Mouse (Mus musculus) forebrain, embryonic 13.5 days (tissue): ENCODE data around the gene Hrct1. TPM values are rescaled to one million over a fixed set of nuclear protein-coding genes. Genes with fewer than 3 reads are reported as not detected.

ENCODE experiments used
- ATAC-seq: fragments of 200-750 bp; cut with Nextera tagmentation; 2 replicates; pipeline ENCODE4 v1.8.0; 2017
- H3K27ac ChIP-seq: fragments of 300-500 bp; sonication (generic); 2 replicates; pipeline ENCODE4 v1.5.1; 2015; ENCODE audit warnings: inconsistent platforms, mild to moderate bottlenecking, moderate library complexity
- H3K27me3 ChIP-seq: fragments of 300-500 bp; sonication (generic); 2 replicates; pipeline ENCODE4 v1.6.1; 2015; ENCODE audit warnings: mild to moderate bottlenecking, inconsistent platforms
- H3K36me3 ChIP-seq: fragments of 300-500 bp; sonication (generic); 2 replicates; pipeline ENCODE4 v1.6.1; 2015; ENCODE audit warnings: mild to moderate bottlenecking, inconsistent platforms; ENCODE audit not compliant: poor library complexity, severe bottlenecking
- H3K4me1 ChIP-seq: fragments of 300-500 bp; sonication (generic); 2 replicates; pipeline ENCODE4 v1.6.1; 2015; ENCODE audit warnings: inconsistent platforms
- H3K4me2 ChIP-seq: fragments of 300-500 bp; sonication (generic); 2 replicates; pipeline ENCODE4 v1.6.1; 2015; ENCODE audit warnings: inconsistent platforms, mild to moderate bottlenecking, moderate library complexity
- H3K4me3 ChIP-seq: fragments of 300-500 bp; sonication (generic); 2 replicates; pipeline ENCODE4 v1.5.1; 2015; ENCODE audit warnings: mild to moderate bottlenecking, inconsistent platforms
- H3K9ac ChIP-seq: fragments of 300-500 bp; sonication (generic); 2 replicates; pipeline ENCODE4 v1.6.1; 2015; ENCODE audit warnings: mild to moderate bottlenecking, inconsistent platforms
- H3K9me3 ChIP-seq: fragments of 300-500 bp; sonication (generic); replicated peaks from 2 replicates; pipeline ENCODE4 v1.6.1; 2016; ENCODE audit warnings: inconsistent platforms
- WGBS: fragments of 180-500 bp; shearing (Covaris S2); methylation state at CpG from one replicate; pipeline ENCODE4 v1.1.7; 2015; 5-methylcytosine and 5-hydroxymethylcytosine counted together
- polyA plus RNA-seq: library from polyadenylated mRNA; unstranded; fragments of >200 nt; fragmentation: Nextera tagmentation; extraction: Ambion mirVana; gene quantifications from 2 replicates; pipeline ENCODE4 v1.2.1, GENCODE M21; 2015

The Hrct1 gene
- polyA plus RNA-seq, 1 experiment from 2014 or later = 0.30 TPM

GRCm38 (mm10) chr4:43760460-43760859 lies 33.5 kb downstream of the Hrct1 start:
- no peak overlapping the region for H3K9ac ChIP-seq
- no peak overlapping the region for H3K4me2 ChIP-seq
- no peaks in the 10 kb centered on the region for H3K4me1 ChIP-seq
- H3K27ac ChIP-seq = no peak overlapping the region
- H3K4me3 ChIP-seq = no peak overlapping the region
- H3K9me3 ChIP-seq = no peaks in the 10 kb centered on the region; the same call in 1 of the 2 replicates
- no peaks in the 10 kb centered on the region for H3K27me3 ChIP-seq
- no peak for ATAC-seq
- 78% methylated on average over 10 of the region's 10 CpGs for WGBS
- no peaks in the 10 kb centered on the region for H3K36me3 ChIP-seq

DNA sequence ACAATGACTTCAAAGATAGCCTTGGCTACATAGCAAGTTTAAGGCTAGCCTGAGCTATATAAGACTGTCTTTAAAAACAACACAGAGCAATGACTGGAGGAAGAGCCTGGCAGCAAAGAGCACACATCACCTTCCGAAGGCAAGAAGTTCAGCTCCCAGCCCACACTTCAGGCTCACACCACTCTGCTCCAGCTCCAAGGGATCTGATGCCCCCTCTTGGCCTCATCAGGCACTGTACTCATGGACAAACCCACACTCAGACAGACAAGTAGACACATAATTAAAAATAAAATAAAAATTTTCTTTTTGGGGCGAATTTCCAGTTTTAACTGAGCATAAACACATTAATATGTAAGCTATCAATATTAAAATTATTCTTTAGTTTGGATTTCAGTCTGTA lies 34.3 kb downstream of the Hrct1 start:
- no peaks in the 10 kb centered on the region for H3K36me3 ChIP-seq
- ATAC-seq = no peak
- no peaks in the 10 kb centered on the region for H3K4me1 ChIP-seq
- no peak overlapping the region for H3K9ac ChIP-seq
- no peak overlapping the region for H3K4me2 ChIP-seq
- H3K27ac ChIP-seq = no peak overlapping the region
- no peak overlapping the region for H3K4me3 ChIP-seq
- 72% methylated on average over 2 of the region's 2 CpGs for WGBS
- H3K9me3 ChIP-seq = no peaks in the 10 kb centered on the region; the same call in 1 of the 2 replicates
- H3K27me3 ChIP-seq = no peaks in the 10 kb centered on the region

GRCm38 (mm10) chr4:43763410-43763809 lies 36.4 kb downstream of the Hrct1 start:
- Histone ChIP-seq H3K4me1 (no peaks in the 10 kb centered on the region), H3K4me3 (no peak overlapping the region), H3K9me3 (no peaks in the 10 kb centered on the region; the same call in 1 of the 2 replicates), H3K27ac (no peak overlapping the region), H3K9ac (no peak overlapping the region), H3K4me2 (no peak overlapping the region), H3K36me3 (no peaks in the 10 kb centered on the region), H3K27me3 (no peaks in the 10 kb centered on the region)
- 27% methylated on average over 7 of the region's 7 CpGs for WGBS
- no peak for ATAC-seq

DNA sequence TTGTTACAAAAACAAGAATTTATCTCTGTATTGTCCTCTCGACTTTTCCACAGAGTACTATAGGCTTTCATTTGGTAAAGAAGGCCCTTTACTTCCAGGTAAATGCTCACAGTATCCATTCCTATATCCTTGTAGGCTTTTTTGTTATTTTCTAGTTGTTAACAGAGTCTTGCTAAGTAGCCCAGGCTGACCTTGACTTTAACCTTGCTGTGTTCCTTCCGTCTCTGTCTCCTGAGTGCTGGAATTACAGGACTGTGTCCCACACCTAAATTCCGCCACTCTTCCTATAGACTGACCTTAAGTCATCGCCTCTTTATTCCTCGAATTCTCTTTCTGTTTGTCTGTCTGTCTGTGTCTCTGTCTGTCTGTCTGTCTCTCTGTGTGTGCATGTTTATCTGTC lies 41.4 kb downstream of the Hrct1 start:
- H3K4me2 ChIP-seq = no peak overlapping the region
- H3K9ac ChIP-seq = no peak overlapping the region
- no peak overlapping the region for H3K27ac ChIP-seq
- no peaks in the 10 kb centered on the region; the same call in 1 of the 2 replicates for H3K9me3 ChIP-seq
- no peak overlapping the region for H3K4me3 ChIP-seq
- no peaks in the 10 kb centered on the region for H3K4me1 ChIP-seq
- ATAC-seq = no peak
- WGBS = 88% methylated on average over 5 of the region's 5 CpGs
- H3K36me3 ChIP-seq = no peaks in the 10 kb centered on the region
- no peaks in the 10 kb centered on the region for H3K27me3 ChIP-seq

DNA sequence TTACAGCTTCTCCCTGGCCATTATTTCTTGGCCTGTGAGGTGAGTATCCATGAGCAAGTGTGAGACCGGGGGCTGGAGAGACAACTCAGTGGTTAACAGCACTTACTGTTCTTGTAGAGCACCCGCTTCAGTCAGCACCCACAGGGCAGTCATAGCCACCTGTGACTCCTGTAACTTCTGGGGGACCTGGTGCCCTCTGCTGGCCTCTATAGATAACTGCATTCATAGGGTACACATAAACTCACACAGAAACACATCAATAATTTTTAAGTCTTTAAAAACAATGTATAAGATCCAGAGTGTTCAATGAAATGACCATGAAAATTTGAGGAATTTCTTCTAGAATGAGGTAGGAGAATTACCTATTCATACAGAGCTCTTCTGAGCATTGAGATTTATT lies 42.4 kb downstream of the Hrct1 start:
- no peak for ATAC-seq
- H3K4me1 ChIP-seq = no peaks in the 10 kb centered on the region
- no peak overlapping the region for H3K9ac ChIP-seq
- H3K27ac ChIP-seq = no peak overlapping the region
- WGBS = 92% methylated on average over 2 of the region's 2 CpGs
- no peaks in the 10 kb centered on the region for H3K36me3 ChIP-seq
- no peaks in the 10 kb centered on the region; the same call in 1 of the 2 replicates for H3K9me3 ChIP-seq
- H3K4me2 ChIP-seq = no peak overlapping the region
- no peak overlapping the region for H3K4me3 ChIP-seq
- H3K27me3 ChIP-seq = no peaks in the 10 kb centered on the region

DNA sequence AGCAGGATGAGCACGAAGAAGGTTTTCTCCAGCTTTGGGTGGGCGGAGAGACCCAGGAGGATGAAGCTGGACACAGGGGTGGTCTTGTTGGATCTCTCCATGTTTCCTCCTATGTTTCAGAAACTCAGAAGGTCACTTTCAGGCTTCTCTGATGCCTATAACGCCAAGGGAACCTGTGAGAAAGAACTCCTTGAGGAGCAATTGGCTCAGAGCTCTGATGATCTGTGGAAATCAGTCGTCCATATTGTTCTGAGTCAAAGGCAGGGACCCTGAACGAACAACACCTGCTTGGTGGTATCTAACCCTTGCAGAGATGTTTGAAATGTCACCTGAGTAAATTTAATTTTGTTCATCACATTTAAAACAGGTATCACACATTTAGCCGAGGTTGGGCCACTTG lies 43.9 kb downstream of the Hrct1 start, which contains the start of gene Olfr159:
Gene Olfr159, minus strand, starts transcription at position 101 of the 400 bp plus-strand sequence.
- Histone ChIP-seq H3K36me3 (no peaks in the 10 kb centered on the region), H3K27me3 (no peaks in the 10 kb centered on the region), H3K9ac (no peak within 1 kb of the TSS), H3K9me3 (no peaks in the 10 kb centered on the region), H3K4me1 (no peaks in the 10 kb centered on the region), H3K27ac (no peak within 1 kb of the TSS), H3K4me2 (no peak within 1 kb of the TSS), H3K4me3 (no peak within 1 kb of the TSS)
- no peak for ATAC-seq
- WGBS = 89% methylated on average over 6 of the region's 6 CpGs

DNA sequence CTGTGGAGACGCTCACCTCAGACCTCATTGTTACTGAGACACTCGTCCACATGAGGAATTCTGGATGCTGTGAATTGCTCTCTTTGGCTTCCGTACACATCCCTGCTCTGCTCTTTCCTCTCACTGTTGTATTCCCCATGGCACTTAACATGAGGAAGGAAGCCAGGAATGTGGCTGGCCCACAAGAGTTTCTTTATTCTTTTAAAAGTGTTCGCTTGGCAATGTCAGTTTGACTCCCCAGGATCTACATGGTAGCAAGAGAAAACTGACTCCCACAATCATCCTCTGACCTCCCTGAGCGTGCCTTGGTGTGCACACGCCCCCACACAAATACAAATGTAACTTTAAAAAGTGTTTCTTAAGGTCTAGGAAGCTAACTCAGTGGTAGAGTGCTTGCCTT lies 44.6 kb downstream of the Hrct1 start:
- H3K9me3 ChIP-seq = no peaks in the 10 kb centered on the region
- no peak overlapping the region for H3K4me3 ChIP-seq
- 69% methylated on average over 6 of the region's 6 CpGs for WGBS

DNA sequence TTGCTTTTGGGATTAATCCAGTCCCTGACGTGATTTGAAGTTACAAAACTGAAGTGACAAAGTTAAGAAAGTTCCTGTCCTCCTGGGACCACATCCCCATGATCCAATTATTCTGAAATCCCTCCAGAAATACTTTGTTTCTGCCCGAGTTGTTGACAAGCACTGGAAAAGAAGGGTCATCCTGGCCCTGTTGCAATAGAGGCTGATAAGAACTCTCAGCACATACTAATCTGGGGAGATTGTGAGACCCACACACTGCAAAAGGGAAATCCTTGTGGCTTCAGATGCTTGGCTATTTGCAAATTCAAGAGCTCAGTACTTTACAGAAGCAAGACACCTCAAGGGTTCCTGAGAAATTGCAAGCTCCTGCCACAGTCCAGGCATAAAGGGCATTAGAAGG lies 45.3 kb downstream of the Hrct1 start:
- no peak overlapping the region for H3K4me2 ChIP-seq
- H3K9ac ChIP-seq = no peak overlapping the region
- H3K4me3 ChIP-seq = no peak overlapping the region
- no peaks in the 10 kb centered on the region for H3K36me3 ChIP-seq
- no peak for ATAC-seq
- no peaks in the 10 kb centered on the region for H3K4me1 ChIP-seq
- H3K27ac ChIP-seq = no peak overlapping the region
- H3K9me3 ChIP-seq = no peaks in the 10 kb centered on the region
- WGBS = 30% methylated on average over 2 of the region's 2 CpGs
- no peaks in the 10 kb centered on the region for H3K27me3 ChIP-seq

More for the DNA sequence above, 44.6 kb downstream of the Hrct1 start:
- Histone ChIP-seq H3K27me3 (no peaks in the 10 kb centered on the region), H3K9ac (no peak overlapping the region), H3K4me1 (no peaks in the 10 kb centered on the region), H3K36me3 (no peaks in the 10 kb centered on the region), H3K27ac (no peak overlapping the region), H3K4me2 (no peak overlapping the region)
- ATAC-seq = no peak

Other genes with a start within 250 kb of the Hrct1 start
- not detected in 2 replicates for gene Sit1, start 243.5 kb upstream of the Hrct1 start, polyA plus RNA-seq
- gene Ccdc107, start 234.3 kb upstream of the Hrct1 start, polyA plus RNA-seq = 51.1 and 52.0 TPM in 2 replicates
- 38.2 and 40.3 TPM in 2 replicates for gene Arhgef39, start 227.5 kb upstream of the Hrct1 start, polyA plus RNA-seq
- gene Car9, start 220.2 kb upstream of the Hrct1 start, polyA plus RNA-seq = 0.40 and 0.80 TPM in 2 replicates
- 11.4 and 12.2 TPM in 2 replicates for gene Tpm2, start 203.4 kb upstream of the Hrct1 start, polyA plus RNA-seq
- gene Creb3, start 164.9 kb upstream of the Hrct1 start, polyA plus RNA-seq = 61.8 and 65.1 TPM in 2 replicates
- 48.0 and 54.7 TPM in 2 replicates for gene Tln1, start 164.5 kb upstream of the Hrct1 start, polyA plus RNA-seq
- 27.5 and 27.9 TPM in 2 replicates for gene Rgp1, start 148.5 kb upstream of the Hrct1 start, polyA plus RNA-seq
- gene Gba2, start 148.3 kb upstream of the Hrct1 start, polyA plus RNA-seq = 44.5 and 47.4 TPM in 2 replicates
- gene Msmp, start 142.7 kb upstream of the Hrct1 start, polyA plus RNA-seq = 0.65 and 1.8 TPM in 2 replicates
- 9.1 and 10.7 TPM in 2 replicates for gene Npr2, start 95.3 kb upstream of the Hrct1 start, polyA plus RNA-seq
- 3.9 and 6.8 TPM in 2 replicates for gene Spag8, start 73.6 kb upstream of the Hrct1 start, polyA plus RNA-seq
- 75.6 and 79.2 TPM in 2 replicates for gene Hint2, start 70.7 kb upstream of the Hrct1 start, polyA plus RNA-seq
- gene Tmem8b, start 58.2 kb upstream of the Hrct1 start, polyA plus RNA-seq = 12.1 and 13.8 TPM in 2 replicates
- gene Fam221b, start 58.0 kb upstream of the Hrct1 start, polyA plus RNA-seq = 2.1 and 2.9 TPM in 2 replicates
- gene Olfr70, start 26.4 kb upstream of the Hrct1 start, polyA plus RNA-seq = not detected in 2 replicates
- gene Olfr71, start 16.9 kb upstream of the Hrct1 start, polyA plus RNA-seq = not detected in 2 replicates
- not detected in 2 replicates for gene Spaar, start 2.8 kb downstream of the Hrct1 start, polyA plus RNA-seq
- gene Olfr159, start 43.8 kb downstream of the Hrct1 start, polyA plus RNA-seq = not detected in 2 replicates
- not detected in 2 replicates for gene Olfr156, start 96.7 kb downstream of the Hrct1 start, polyA plus RNA-seq
- not detected in 2 replicates for gene Olfr157, start 113.0 kb downstream of the Hrct1 start, polyA plus RNA-seq
- gene Olfr155, start 124.4 kb downstream of the Hrct1 start, polyA plus RNA-seq = not detected in 2 replicates
- gene Reck, start 148.3 kb downstream of the Hrct1 start, polyA plus RNA-seq = 4.4 and 4.8 TPM in 2 replicates
- gene Glipr2, start 230.2 kb downstream of the Hrct1 start, polyA plus RNA-seq = 37.1 and 38.7 TPM in 2 replicates